Mouse (Mus musculus): ENCODE results near the gene Trim45.

GRCm38 (mm10) chr3:100906128-100906527, 15.9 kb upstream of the Trim45 start:
- TF ChIP-seq POLR2A (IDR thresholded peaks at IDR 0.05; ENCODE audit: borderline replicate concordance, control insufficient read depth, low read depth, low read length) (no peak), CTCF (IDR thresholded peaks at IDR 0.05; ENCODE audit: control insufficient read depth, insufficient read depth, low read length) (no peak)

Data from bone marrow, adult 2 months (tissue).